Mouse (Mus musculus) neural tube, embryonic 14.5 days (tissue): Measurements from ENCODE around the gene Rnps1. TPM values are rescaled to one million over a fixed set of nuclear protein-coding genes. Genes with fewer than 3 reads are reported as not detected.
A peak's percentile ranks its signal among the peaks of the same experiment; 100 is the strongest.

Source experiments
- ATAC-seq: fragments of 200-750 bp; cut with Nextera tagmentation; 2 replicates; pipeline ENCODE4 v1.8.0; 2017; ENCODE audit warnings: low read depth, mild to moderate bottlenecking, moderate TSS enrichment, moderate library complexity
- H3K27ac ChIP-seq: fragments of 300-500 bp; sonication (generic); 2 replicates; pipeline ENCODE4 v1.5.1; 2014; ENCODE audit warnings: low read depth, mild to moderate bottlenecking, control low read depth, low read length, moderate library complexity, mixed read lengths
- H3K27me3 ChIP-seq: fragments of 300-500 bp; sonication (generic); 2 replicates; pipeline ENCODE4 v1.6.1; 2014; ENCODE audit warnings: low read length; ENCODE audit not compliant: control insufficient read depth, insufficient read depth
- H3K36me3 ChIP-seq: fragments of 300-500 bp; sonication (generic); 2 replicates; pipeline ENCODE4 v1.6.1; 2014; ENCODE audit warnings: low read length, mixed read lengths; ENCODE audit not compliant: control insufficient read depth, insufficient read depth
- H3K4me1 ChIP-seq: fragments of 300-500 bp; sonication (generic); 2 replicates; pipeline ENCODE4 v1.6.1; 2014; ENCODE audit warnings: low read length; ENCODE audit not compliant: control insufficient read depth, insufficient read depth
- H3K4me2 ChIP-seq: fragments of 300-500 bp; sonication (generic); 2 replicates; pipeline ENCODE4 v1.6.1; 2014; ENCODE audit warnings: mild to moderate bottlenecking, low read depth, low read length, control low read depth
- H3K4me3 ChIP-seq: fragments of 300-500 bp; sonication (generic); 2 replicates; pipeline ENCODE4 v1.5.1; 2014; ENCODE audit warnings: low read depth, low read length, control low read depth, mixed read lengths
- H3K9ac ChIP-seq: fragments of 300-500 bp; sonication (generic); replicated peaks from 2 replicates; pipeline ENCODE4 v1.6.1; 2014; ENCODE audit warnings: low read depth, mild to moderate bottlenecking, control low read depth, low read length, mixed read lengths
- H3K9me3 ChIP-seq: fragments of 300-500 bp; sonication (generic); 2 replicates; pipeline ENCODE4 v1.6.1; 2016; ENCODE audit warnings: low read length; ENCODE audit not compliant: control insufficient read depth
- WGBS: fragments of 180-500 bp; shearing (Covaris S2); extraction: QIAGEN DNeasy Blood & Tissue Kit; methylation state at CpG from one replicate; pipeline ENCODE4 v1.1.7; 2014; 5-methylcytosine and 5-hydroxymethylcytosine counted together
- polyA plus RNA-seq: library from polyadenylated mRNA; unstranded; fragments of >200 nt; fragmentation: Nextera tagmentation; extraction: Ambion mirVana; gene quantifications from 2 replicates; pipeline ENCODE4 v1.2.1, GENCODE M21; 2014

Gene Rnps1
- polyA plus RNA-seq, 1 experiment from 2014 or later, result 285 TPM

GRCm38 (mm10) chr17:24473612-24474275 is 59.4 kb downstream of the Rnps1 start, which contains the start of gene Bricd5:
Gene Bricd5 (plus strand): TSS chr17:24473884.
- Histone ChIP-seq H3K4me3 (no peak within 1 kb of the TSS), H3K4me1 (peaks cover 40% of the 10 kb centered on the region), H3K36me3 (peaks cover 32% of the 10 kb centered on the region), H3K27me3 (peaks cover 3% of the 10 kb centered on the region; the same call in 1 of the 2 replicates), H3K4me2 (peak within 1 kb of the TSS; percentile 99; the same call in 1 of the 2 replicates), H3K9ac (no peak within 1 kb of the TSS), H3K27ac (no peak within 1 kb of the TSS; the same call in 1 of the 2 replicates), H3K9me3 (no peaks in the 10 kb centered on the region)
- WGBS, result 80% methylated on average over 6 of the region's 6 CpGs
- no peak for ATAC-seq

- H3K9me3 ChIP-seq, result no peaks in the 10 kb centered on the region
- peaks cover 3% of the 10 kb centered on the region; the same call in 1 of the 2 replicates for H3K27me3 ChIP-seq
- no peak overlapping the region for H3K4me3 ChIP-seq
- no peak overlapping the region for H3K4me2 ChIP-seq
- H3K4me1 ChIP-seq, result peaks cover 40% of the 10 kb centered on the region
- no peak overlapping the region for H3K9ac ChIP-seq
- no peak overlapping the region for H3K27ac ChIP-seq
- peaks cover 32% of the 10 kb centered on the region for H3K36me3 ChIP-seq
- no peak for ATAC-seq
- WGBS, result 89% methylated on average over 5 of the region's 5 CpGs
Observed at GRCm38 (mm10) chr17:24474557-24474956, 60.2 kb downstream of the Rnps1 start.

Other genes starting within 250 kb of the Rnps1 start
- gene Atp6v0c, start 244.9 kb upstream of the Rnps1 start, polyA plus RNA-seq, result 1,444 and 1,794 TPM in 2 replicates
- gene Tbc1d24, start 209.0 kb upstream of the Rnps1 start, polyA plus RNA-seq, result 29.2 and 34.7 TPM in 2 replicates
- 5.0 and 5.3 TPM in 2 replicates for gene Ntn3, start 205.0 kb upstream of the Rnps1 start, polyA plus RNA-seq
- gene Tedc2, start 193.7 kb upstream of the Rnps1 start, polyA plus RNA-seq, result 10.0 and 11.2 TPM in 2 replicates
- 7.0 and 11.1 TPM in 2 replicates for gene Ccnf, start 163.1 kb upstream of the Rnps1 start, polyA plus RNA-seq
- 0.68 and 0.87 TPM in 2 replicates for gene Abca17, start 63.5 kb upstream of the Rnps1 start, polyA plus RNA-seq
- 33.0 and 37.1 TPM in 2 replicates for gene Abca3, start 62.6 kb upstream of the Rnps1 start, polyA plus RNA-seq
- gene Eci1, start 12.1 kb downstream of the Rnps1 start, polyA plus RNA-seq, result 44.2 and 49.9 TPM in 2 replicates
- 6.5 and 7.5 TPM in 2 replicates for gene Dnase1l2, start 28.5 kb downstream of the Rnps1 start, polyA plus RNA-seq
- gene E4f1, start 55.7 kb downstream of the Rnps1 start, polyA plus RNA-seq, result 34.6 and 36.9 TPM in 2 replicates
- gene Pgp, start 55.8 kb downstream of the Rnps1 start, polyA plus RNA-seq, result 73.3 and 75.4 TPM in 2 replicates
- 0.68 TPM in 1 of 2 replicates, not detected in the other for gene Bricd5, start 59.3 kb downstream of the Rnps1 start, polyA plus RNA-seq
- gene Mlst8, start 64.5 kb downstream of the Rnps1 start, polyA plus RNA-seq, result 36.2 and 38.0 TPM in 2 replicates
- gene Caskin1, start 74.0 kb downstream of the Rnps1 start, polyA plus RNA-seq, result 44.9 and 52.2 TPM in 2 replicates
- 74.2 and 76.6 TPM in 2 replicates for gene Traf7, start 113.4 kb downstream of the Rnps1 start, polyA plus RNA-seq
- 1.8 and 5.7 TPM in 2 replicates for gene Rab26, start 119.6 kb downstream of the Rnps1 start, polyA plus RNA-seq
- 30.8 and 37.5 TPM in 2 replicates for gene Pkd1, start 135.3 kb downstream of the Rnps1 start, polyA plus RNA-seq
- gene Tsc2, start 218.1 kb downstream of the Rnps1 start, polyA plus RNA-seq, result 74.7 and 87.7 TPM in 2 replicates
- 6.8 and 7.3 TPM in 2 replicates for gene Nthl1, start 218.1 kb downstream of the Rnps1 start, polyA plus RNA-seq
- gene Slc9a3r2, start 235.8 kb downstream of the Rnps1 start, polyA plus RNA-seq, result 49.3 and 52.6 TPM in 2 replicates
- gene Npw, start 243.9 kb downstream of the Rnps1 start, polyA plus RNA-seq, result not detected in 2 replicates